Mouse (Mus musculus) spleen, postnatal 0 days (tissue): ENCODE measurements around the gene Vmn1r27. TPM values are rescaled to one million over a fixed set of nuclear protein-coding genes. Genes with fewer than 3 reads are reported as not detected.

Experiments used
- polyA plus RNA-seq: library from polyadenylated mRNA; unstranded; fragments of >200 nt; fragmentation: Nextera tagmentation; extraction: Ambion mirVana; gene quantifications from 2 replicates; pipeline ENCODE4 v1.2.1, GENCODE M21; 2015

Gene Vmn1r27
- polyA plus RNA-seq: not detected in 2 replicates

DNA sequence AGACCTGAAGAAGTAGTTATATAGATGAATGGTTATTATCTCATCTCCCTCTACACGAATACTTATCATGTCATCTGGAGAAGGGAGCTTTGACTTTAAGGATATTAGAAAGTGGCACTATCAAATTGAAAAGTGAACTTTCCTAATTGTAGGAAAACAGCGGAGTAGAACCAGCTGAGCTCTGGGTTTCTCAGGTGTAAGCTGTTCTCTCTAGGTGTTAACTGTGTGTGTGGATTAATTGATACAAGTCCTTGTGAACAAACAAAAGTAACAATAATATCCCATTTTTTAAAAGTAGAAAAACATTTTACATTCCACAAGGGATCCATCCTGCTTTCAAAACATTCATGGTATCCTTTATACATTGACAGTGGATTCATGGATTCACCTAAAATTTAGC, at the start of gene Vmn1r27:
Vmn1r27 (minus strand) TSS at position 101 of the 400 bp plus-strand sequence.

GRCm38 (mm10) chr6:58261737-58262136, 43.1 kb upstream of the Vmn1r27 start, which contains the start of gene Vmn1r28:
Gene Vmn1r28, plus strand, starts transcription at chr6:58262037.

Other genes starting within 250 kb of the Vmn1r27 start
- gene Vmn1r25, start 238.0 kb downstream of the Vmn1r27 start, polyA plus RNA-seq: not detected in 2 replicates
- gene Vmn1r26, start 203.7 kb downstream of the Vmn1r27 start, polyA plus RNA-seq: not detected in 2 replicates
- gene Vmn1r28, start 43.2 kb upstream of the Vmn1r27 start, polyA plus RNA-seq: not detected in 2 replicates
- gene Vmn1r29, start 82.7 kb upstream of the Vmn1r27 start, polyA plus RNA-seq: not detected in 2 replicates
- gene Vmn1r30, start 224.6 kb upstream of the Vmn1r27 start, polyA plus RNA-seq: not detected in 2 replicates